Mouse (Mus musculus): ENCODE data around the gene Fbxl21. TPM values are rescaled to one million over a fixed set of nuclear protein-coding genes. Genes with fewer than 3 reads are reported as not detected.

Gene Fbxl21
- 0.51 and 0.54 TPM in 2 replicates for polyA plus RNA-seq (2015; fragmentation: Nextera tagmentation; extraction: Ambion mirVana)

DNA sequence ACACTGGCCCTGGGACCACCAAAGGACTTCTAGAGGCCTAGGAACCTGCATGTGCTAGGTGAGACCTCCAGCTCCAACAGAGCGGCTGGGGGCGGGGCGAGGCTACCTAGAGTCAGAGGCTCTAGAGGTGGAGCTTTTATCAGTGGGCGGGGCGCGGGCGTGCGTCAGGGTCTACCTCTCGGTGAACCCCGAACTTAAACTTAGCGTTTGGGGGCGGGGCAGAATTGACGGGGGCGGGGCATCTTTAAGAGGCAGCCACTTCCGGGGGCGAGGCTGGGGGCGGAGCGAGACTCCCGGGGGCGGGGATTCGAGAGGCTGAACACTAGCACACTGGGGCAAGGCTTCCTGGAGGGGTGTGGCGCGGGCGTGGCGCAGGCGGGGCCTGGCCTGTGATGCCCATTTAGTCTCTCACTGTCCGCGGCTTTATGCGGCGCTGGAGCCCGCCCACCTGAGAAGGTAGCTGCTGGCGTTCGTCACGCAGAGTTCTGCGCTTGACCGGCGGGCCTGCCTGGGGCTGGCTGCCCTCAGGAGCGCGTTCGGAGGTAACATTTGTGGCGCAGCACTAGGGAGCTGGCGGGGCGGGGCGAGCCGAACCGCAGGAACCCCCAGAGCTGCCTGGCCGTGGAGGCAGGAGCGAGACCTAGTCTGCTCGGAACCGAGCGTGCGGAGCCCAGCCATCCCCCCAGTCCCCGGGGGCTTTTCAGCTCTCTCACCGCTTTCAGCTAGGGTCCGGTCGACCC, at the start of gene Fbxl21:
Gene Fbxl21 (plus strand): TSS at position 392 of the 740 bp plus-strand sequence.
- no peak within 1 kb of the TSS for H3K27ac ChIP-seq (ENCODE audit: low read length)
- H3K4me1 ChIP-seq (ENCODE audit: control insufficient read depth, low read depth, low read length) = no peaks in the 10 kb centered on the region; the same call in none of the 2 replicates
- H3K4me3 ChIP-seq (ENCODE audit: low read depth, low read length) = peak within 1 kb of the TSS; percentile 61
- ATAC-seq (ENCODE audit: low read depth) = peak; percentile 99
- no peaks in the 10 kb centered on the region for H3K27me3 ChIP-seq (ENCODE audit: control insufficient read depth, insufficient read depth, low read depth, low read length)
- 2% methylated on average over 54 of the region's 56 CpGs for WGBS (ENCODE audit: insufficient replicate concordance)
- H3K9me3 ChIP-seq (replicated peaks; ENCODE audit: control insufficient read depth, low read length) = no peaks in the 10 kb centered on the region
- peak within 1 kb of the TSS; percentile 50; the same call in 1 of the 2 replicates for H3K9ac ChIP-seq (ENCODE audit: low read depth, low read length)
- H3K36me3 ChIP-seq (ENCODE audit: control insufficient read depth, insufficient read depth) = no peaks in the 10 kb centered on the region
- peak within 1 kb of the TSS; percentile 87 for H3K4me2 ChIP-seq (ENCODE audit: low read depth, low read length)

DNA sequence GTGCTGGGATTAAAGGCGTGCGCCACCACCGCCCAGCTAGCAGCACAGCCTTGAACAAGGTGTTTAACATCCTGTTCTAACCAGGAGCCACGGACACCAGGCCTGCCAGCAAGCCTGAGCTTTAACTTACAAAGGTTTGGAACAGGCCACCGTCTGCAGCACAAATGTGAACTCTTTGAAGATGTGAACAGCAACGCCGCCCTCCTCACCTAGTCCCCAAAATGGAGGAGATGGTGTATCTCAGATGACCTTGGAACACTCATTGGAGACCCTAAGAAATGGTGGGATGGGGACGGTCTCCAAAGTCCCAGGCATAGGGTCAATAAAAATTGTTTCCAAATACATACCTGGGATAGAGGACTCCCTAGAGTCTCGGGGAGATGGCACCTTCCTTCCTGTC, 49.6 kb upstream of the Fbxl21 start:
- no peak overlapping the region for H3K9ac ChIP-seq (ENCODE audit: low read depth, low read length)
- no peak overlapping the region for H3K27ac ChIP-seq (ENCODE audit: low read length)
- no peaks in the 10 kb centered on the region for H3K9me3 ChIP-seq (replicated peaks; ENCODE audit: control insufficient read depth, low read length)
- no peak overlapping the region for H3K4me2 ChIP-seq (ENCODE audit: low read depth, low read length)
- H3K27me3 ChIP-seq (ENCODE audit: control insufficient read depth, insufficient read depth, low read depth, low read length) = no peaks in the 10 kb centered on the region
- H3K4me3 ChIP-seq (ENCODE audit: low read depth, low read length) = no peak overlapping the region
- no peak for ATAC-seq (ENCODE audit: low read depth)
- 66% methylated on average over 9 of the region's 9 CpGs for WGBS (ENCODE audit: insufficient replicate concordance)
- H3K4me1 ChIP-seq (ENCODE audit: control insufficient read depth, low read depth, low read length) = no peaks in the 10 kb centered on the region
- no peaks in the 10 kb centered on the region for H3K36me3 ChIP-seq (ENCODE audit: control insufficient read depth, insufficient read depth)

DNA sequence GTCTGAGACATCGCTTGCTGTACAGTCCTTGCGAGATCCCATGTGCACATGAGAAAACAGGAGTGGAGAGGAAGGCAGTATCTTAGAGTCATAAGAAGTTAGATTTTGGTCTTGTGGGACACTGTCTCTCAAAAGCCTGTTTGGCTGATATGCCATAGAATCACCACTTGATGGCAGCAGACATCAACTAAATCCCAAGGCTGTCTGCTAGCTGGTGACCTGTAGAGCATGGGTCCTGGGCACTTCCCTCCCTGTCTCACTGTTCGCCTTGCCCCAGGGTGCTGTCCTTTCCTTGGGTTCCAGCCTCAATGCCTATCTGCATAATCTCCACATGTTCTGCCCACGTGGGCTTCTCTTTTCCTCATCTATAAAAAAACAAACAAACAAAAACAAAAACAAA, 46.9 kb upstream of the Fbxl21 start:
- Histone ChIP-seq H3K36me3 (ENCODE audit: control insufficient read depth, insufficient read depth) (no peaks in the 10 kb centered on the region), H3K9ac (ENCODE audit: low read depth, low read length) (no peak overlapping the region), H3K4me2 (ENCODE audit: low read depth, low read length) (no peak overlapping the region), H3K27me3 (ENCODE audit: control insufficient read depth, insufficient read depth, low read depth, low read length) (no peaks in the 10 kb centered on the region), H3K27ac (ENCODE audit: low read length) (no peak overlapping the region), H3K9me3 (replicated peaks; ENCODE audit: control insufficient read depth, low read length) (no peaks in the 10 kb centered on the region), H3K4me1 (ENCODE audit: control insufficient read depth, low read depth, low read length) (no peaks in the 10 kb centered on the region), H3K4me3 (ENCODE audit: low read depth, low read length) (no peak overlapping the region)
- no peak for ATAC-seq (ENCODE audit: low read depth)
- 21% methylated on average over 4 of the region's 4 CpGs for WGBS (ENCODE audit: insufficient replicate concordance)

DNA sequence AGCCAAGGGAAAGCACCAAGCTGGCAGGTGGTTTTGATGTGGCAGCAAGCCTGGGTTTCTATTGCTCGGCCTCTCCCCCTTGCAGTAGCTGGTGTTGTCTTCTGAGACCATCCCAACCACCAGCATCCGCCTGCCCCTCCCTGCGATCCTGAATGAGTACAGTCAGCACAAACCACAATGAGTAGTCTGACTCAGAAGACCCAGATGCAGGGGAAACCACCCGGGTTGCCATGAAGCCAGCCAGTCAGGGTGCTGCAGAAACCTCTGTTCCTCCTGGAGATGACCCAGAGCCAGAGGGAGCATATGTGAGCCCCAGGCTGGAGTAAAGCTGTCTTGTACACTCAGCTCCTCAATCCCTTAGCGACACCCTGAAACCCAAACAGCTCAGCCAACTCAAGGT, 45.5 kb upstream of the Fbxl21 start:
- no peak for ATAC-seq (ENCODE audit: low read depth)
- H3K36me3 ChIP-seq (ENCODE audit: control insufficient read depth, insufficient read depth) = no peaks in the 10 kb centered on the region
- no peaks in the 10 kb centered on the region for H3K9me3 ChIP-seq (replicated peaks; ENCODE audit: control insufficient read depth, low read length)
- H3K27ac ChIP-seq (ENCODE audit: low read length) = no peak overlapping the region
- no peak overlapping the region for H3K4me2 ChIP-seq (ENCODE audit: low read depth, low read length)
- H3K27me3 ChIP-seq (ENCODE audit: control insufficient read depth, insufficient read depth, low read depth, low read length) = no peaks in the 10 kb centered on the region
- H3K4me3 ChIP-seq (ENCODE audit: low read depth, low read length) = no peak overlapping the region
- H3K4me1 ChIP-seq (ENCODE audit: control insufficient read depth, low read depth, low read length) = no peaks in the 10 kb centered on the region
- H3K9ac ChIP-seq (ENCODE audit: low read depth, low read length) = no peak overlapping the region
- WGBS (ENCODE audit: insufficient replicate concordance) = 33% methylated on average over 5 of the region's 5 CpGs

DNA sequence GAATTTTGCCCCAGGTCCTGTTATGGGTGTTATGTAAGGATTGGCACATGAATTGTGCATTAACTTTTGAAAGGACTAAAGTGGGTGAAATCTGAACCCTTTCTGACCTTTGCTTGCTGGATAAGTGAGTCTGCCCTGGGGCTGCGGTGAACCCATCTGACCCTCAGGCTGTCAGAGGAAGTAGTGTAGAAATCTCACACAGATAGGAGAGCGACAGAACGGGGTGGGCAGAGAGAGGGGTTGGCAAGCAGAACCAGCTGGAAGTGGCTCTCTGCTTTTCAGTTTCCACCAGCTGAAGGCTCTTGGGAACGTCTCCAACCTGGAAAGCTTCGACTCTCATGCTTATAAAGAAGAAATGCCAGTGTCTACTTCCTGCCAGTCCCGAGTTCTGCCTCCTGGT, 45.0 kb upstream of the Fbxl21 start:
- H3K4me3 ChIP-seq (ENCODE audit: low read depth, low read length) = no peak overlapping the region
- H3K9me3 ChIP-seq (replicated peaks; ENCODE audit: control insufficient read depth, low read length) = no peaks in the 10 kb centered on the region
- no peaks in the 10 kb centered on the region for H3K27me3 ChIP-seq (ENCODE audit: control insufficient read depth, insufficient read depth, low read depth, low read length)
- no peak overlapping the region for H3K4me2 ChIP-seq (ENCODE audit: low read depth, low read length)
- no peak for ATAC-seq (ENCODE audit: low read depth)
- WGBS (ENCODE audit: insufficient replicate concordance) = 23% methylated on average over 6 of the region's 6 CpGs
- H3K36me3 ChIP-seq (ENCODE audit: control insufficient read depth, insufficient read depth) = no peaks in the 10 kb centered on the region
- no peaks in the 10 kb centered on the region for H3K4me1 ChIP-seq (ENCODE audit: control insufficient read depth, low read depth, low read length)
- no peak overlapping the region for H3K9ac ChIP-seq (ENCODE audit: low read depth, low read length)
- H3K27ac ChIP-seq (ENCODE audit: low read length) = no peak overlapping the region

DNA sequence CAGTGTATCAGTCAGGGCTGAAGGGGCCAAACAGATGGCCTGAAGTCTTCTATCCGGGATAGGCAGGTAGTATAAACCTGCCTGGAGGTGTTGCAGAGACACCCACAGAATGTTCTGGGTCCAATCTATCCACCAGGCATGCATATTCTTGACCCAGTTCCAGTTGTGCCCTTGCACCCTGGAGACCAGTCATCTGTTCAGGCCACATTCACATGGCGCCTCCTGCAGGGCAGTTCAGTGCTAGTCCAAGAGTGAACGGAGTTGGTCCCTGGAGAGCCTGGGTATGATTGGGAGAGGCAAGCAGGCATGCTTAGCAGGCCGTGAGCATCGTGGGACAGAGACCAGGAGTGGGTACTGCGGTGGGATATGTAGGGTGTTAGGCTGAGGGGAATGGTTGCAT, 44.2 kb upstream of the Fbxl21 start:
- Histone ChIP-seq H3K27me3 (ENCODE audit: control insufficient read depth, insufficient read depth, low read depth, low read length) (no peaks in the 10 kb centered on the region), H3K27ac (ENCODE audit: low read length) (no peak overlapping the region), H3K36me3 (ENCODE audit: control insufficient read depth, insufficient read depth) (no peaks in the 10 kb centered on the region), H3K4me1 (ENCODE audit: control insufficient read depth, low read depth, low read length) (no peaks in the 10 kb centered on the region), H3K9me3 (replicated peaks; ENCODE audit: control insufficient read depth, low read length) (no peaks in the 10 kb centered on the region), H3K9ac (ENCODE audit: low read depth, low read length) (no peak overlapping the region), H3K4me3 (ENCODE audit: low read depth, low read length) (no peak overlapping the region), H3K4me2 (ENCODE audit: low read depth, low read length) (no peak overlapping the region)
- WGBS (ENCODE audit: insufficient replicate concordance) = 58% methylated on average over 6 of the region's 6 CpGs
- ATAC-seq (ENCODE audit: low read depth) = no peak

DNA sequence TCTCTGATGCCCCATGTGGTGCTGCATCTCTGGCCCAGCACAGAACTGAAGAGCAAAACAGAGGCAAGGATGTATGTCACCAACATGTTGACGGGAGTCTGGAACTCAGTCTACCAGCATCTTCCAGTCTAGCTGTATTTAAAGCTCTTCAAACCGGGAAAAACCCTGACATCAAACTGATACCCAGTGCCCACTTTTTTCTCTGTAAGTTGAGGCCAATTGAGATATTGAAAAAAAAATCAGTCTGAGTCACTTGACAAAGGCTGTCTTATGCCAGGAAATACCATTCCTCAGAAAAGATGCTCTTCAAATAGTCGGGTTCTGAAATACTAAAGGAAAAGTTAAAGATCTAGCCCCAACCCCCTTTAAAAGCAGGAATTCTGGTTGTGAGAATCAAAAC, 40.1 kb upstream of the Fbxl21 start, which contains the start of gene Il9:
Gene Il9 (minus strand): TSS at position 101 of the 400 bp plus-strand sequence.
- Histone ChIP-seq H3K27me3 (ENCODE audit: control insufficient read depth, insufficient read depth, low read depth, low read length) (no peaks in the 10 kb centered on the region), H3K9me3 (replicated peaks; ENCODE audit: control insufficient read depth, low read length) (no peaks in the 10 kb centered on the region), H3K4me3 (ENCODE audit: low read depth, low read length) (no peak within 1 kb of the TSS), H3K9ac (ENCODE audit: low read depth, low read length) (no peak within 1 kb of the TSS), H3K4me2 (ENCODE audit: low read depth, low read length) (no peak within 1 kb of the TSS), H3K4me1 (ENCODE audit: control insufficient read depth, low read depth, low read length) (no peaks in the 10 kb centered on the region), H3K27ac (ENCODE audit: low read length) (no peak within 1 kb of the TSS), H3K36me3 (ENCODE audit: control insufficient read depth, insufficient read depth) (no peaks in the 10 kb centered on the region)
- 52% methylated on average over 3 of the region's 3 CpGs for WGBS (ENCODE audit: insufficient replicate concordance)
- no peak for ATAC-seq (ENCODE audit: low read depth)

DNA sequence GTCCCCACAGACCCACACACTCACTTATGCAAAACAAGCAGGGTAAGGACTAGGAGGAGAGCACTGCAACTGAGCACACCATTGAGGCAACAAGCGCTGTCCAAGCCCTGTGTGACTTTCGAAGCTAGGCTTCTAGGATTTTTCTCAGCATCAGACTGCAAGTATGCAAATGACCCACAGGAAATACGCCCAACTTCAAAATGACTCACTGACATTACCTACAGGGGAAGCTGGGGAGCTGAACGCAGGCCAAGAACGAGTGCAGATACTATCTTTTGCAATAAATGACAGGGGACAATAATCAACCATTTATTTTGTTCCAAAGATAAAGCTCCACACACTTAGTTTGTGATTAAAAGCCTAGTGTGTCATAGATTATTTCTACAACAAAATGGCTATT, 34.3 kb upstream of the Fbxl21 start:
- Histone ChIP-seq H3K4me2 (ENCODE audit: low read depth, low read length) (no peak overlapping the region), H3K27ac (ENCODE audit: low read length) (no peak overlapping the region), H3K9me3 (replicated peaks; ENCODE audit: control insufficient read depth, low read length) (no peaks in the 10 kb centered on the region), H3K4me1 (ENCODE audit: control insufficient read depth, low read depth, low read length) (no peaks in the 10 kb centered on the region), H3K27me3 (ENCODE audit: control insufficient read depth, insufficient read depth, low read depth, low read length) (no peaks in the 10 kb centered on the region), H3K4me3 (ENCODE audit: low read depth, low read length) (no peak overlapping the region), H3K36me3 (ENCODE audit: control insufficient read depth, insufficient read depth) (no peaks in the 10 kb centered on the region), H3K9ac (ENCODE audit: low read depth, low read length) (no peak overlapping the region)
- ATAC-seq (ENCODE audit: low read depth) = no peak
- WGBS (ENCODE audit: insufficient replicate concordance) = 43% methylated on average over 5 of the region's 5 CpGs

DNA sequence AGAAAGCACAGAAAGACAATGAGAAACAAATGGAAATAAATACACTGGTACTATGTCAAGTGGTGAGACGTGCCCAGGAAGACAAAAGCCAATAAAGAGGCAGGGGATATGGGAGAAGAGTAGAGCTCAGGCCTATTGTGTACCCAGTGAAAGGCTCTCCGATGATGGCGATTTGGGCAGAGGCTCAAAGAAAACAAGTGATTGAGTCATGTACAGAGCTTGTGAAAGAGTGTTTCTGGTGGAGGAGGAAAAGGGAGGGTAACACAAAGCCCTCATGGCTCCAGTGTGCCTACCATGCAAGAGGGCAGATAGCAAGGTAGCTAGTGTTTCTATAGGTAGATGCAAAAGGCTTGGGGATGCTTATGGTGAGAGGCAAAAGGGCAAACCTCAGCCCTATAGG, 27.8 kb upstream of the Fbxl21 start:
- ATAC-seq (ENCODE audit: low read depth) = no peak
- Histone ChIP-seq H3K36me3 (ENCODE audit: control insufficient read depth, insufficient read depth) (no peaks in the 10 kb centered on the region), H3K4me3 (ENCODE audit: low read depth, low read length) (no peak overlapping the region), H3K9me3 (replicated peaks; ENCODE audit: control insufficient read depth, low read length) (no peaks in the 10 kb centered on the region), H3K4me2 (ENCODE audit: low read depth, low read length) (no peak overlapping the region), H3K27ac (ENCODE audit: low read length) (no peak overlapping the region), H3K4me1 (ENCODE audit: control insufficient read depth, low read depth, low read length) (no peaks in the 10 kb centered on the region), H3K9ac (ENCODE audit: low read depth, low read length) (no peak overlapping the region), H3K27me3 (ENCODE audit: control insufficient read depth, insufficient read depth, low read depth, low read length) (no peaks in the 10 kb centered on the region)
- 51% methylated on average over 3 of the region's 3 CpGs for WGBS (ENCODE audit: insufficient replicate concordance)
